Mouse (Mus musculus): ENCODE data around the gene Snx29. TPM values are rescaled to one million over a fixed set of nuclear protein-coding genes. Genes with fewer than 3 reads are reported as not detected.
"Not testable (repeated sequence)": the region's sequence is repeated elsewhere in the genome, so short reads cannot be mapped to it uniquely, and the experiment has no call there.

The Snx29 gene
- polyA plus RNA-seq, 1 experiment, result 15.0 TPM

GRCm38 (mm10) chr16:11359919-11360318 lies 37.2 kb downstream of the Snx29 start:
- no peak overlapping the region for H3K4me3 ChIP-seq (ENCODE audit: control insufficient read depth, insufficient read depth, low read length)
- no peaks in the 10 kb centered on the region for H3K36me3 ChIP-seq (ENCODE audit: control insufficient read depth, insufficient read depth, low read length)
- H3K27ac ChIP-seq (ENCODE audit: control insufficient read depth, insufficient read depth, low read length), result no peak overlapping the region
- H3K4me1 ChIP-seq (replicated peaks; ENCODE audit: control insufficient read depth, insufficient read depth, low read length), result no peaks in the 10 kb centered on the region
- 98% methylated on average over 10 of the region's 10 CpGs for WGBS
- DNase-seq, result no peak
- TF ChIP-seq CTCF (IDR thresholded peaks at IDR 0.05; ENCODE audit: borderline replicate concordance, control insufficient read depth, extremely low read depth, insufficient read depth, low read length, poor library complexity), result no peak
- TF ChIP-seq POLR2A (IDR thresholded peaks at IDR 0.05; ENCODE audit: control insufficient read depth, extremely low read depth, insufficient read depth, low read length, poor library complexity), result no peak
- no peaks in the 10 kb centered on the region for H3K27me3 ChIP-seq (ENCODE audit: control insufficient read depth, insufficient read depth, low read length)

- H3K4me3 ChIP-seq (ENCODE audit: control insufficient read depth, insufficient read depth, low read length), result not testable (repeated sequence)
These were observed 37.9 kb downstream of the Snx29 start for GRCm38 (mm10) chr16:11360576-11360975.

GRCm38 (mm10) chr16:11365626-11366025 lies 42.9 kb downstream of the Snx29 start:
- no peak for DNase-seq
- Histone ChIP-seq H3K4me3 (ENCODE audit: control insufficient read depth, insufficient read depth, low read length) (no peak overlapping the region), H3K27ac (ENCODE audit: control insufficient read depth, insufficient read depth, low read length) (no peak overlapping the region), H3K36me3 (ENCODE audit: control insufficient read depth, insufficient read depth, low read length) (no peaks in the 10 kb centered on the region), H3K4me1 (replicated peaks; ENCODE audit: control insufficient read depth, insufficient read depth, low read length) (no peaks in the 10 kb centered on the region), H3K27me3 (ENCODE audit: control insufficient read depth, insufficient read depth, low read length) (no peaks in the 10 kb centered on the region)
- TF ChIP-seq CTCF (IDR thresholded peaks at IDR 0.05; ENCODE audit: borderline replicate concordance, control insufficient read depth, extremely low read depth, insufficient read depth, low read length, poor library complexity), result no peak
- 95% methylated on average over 5 of the region's 5 CpGs for WGBS

More at GRCm38 (mm10) chr16:11360576-11360975, 37.9 kb downstream of the Snx29 start:
- not testable (repeated sequence) for H3K27me3 ChIP-seq (ENCODE audit: control insufficient read depth, insufficient read depth, low read length); H3K27ac ChIP-seq (ENCODE audit: control insufficient read depth, insufficient read depth, low read length); H3K4me1 ChIP-seq (replicated peaks; ENCODE audit: control insufficient read depth, insufficient read depth, low read length); DNase-seq; H3K36me3 ChIP-seq (ENCODE audit: control insufficient read depth, insufficient read depth, low read length)
- WGBS, result 92% methylated on average over 2 of the region's 2 CpGs

- 89% methylated on average over 1 of the region's 1 CpGs for WGBS
- DNase-seq, result no peak
- TF ChIP-seq CTCF (IDR thresholded peaks at IDR 0.05; ENCODE audit: borderline replicate concordance, control insufficient read depth, extremely low read depth, insufficient read depth, low read length, poor library complexity) (no peak), POLR2A (IDR thresholded peaks at IDR 0.05; ENCODE audit: control insufficient read depth, extremely low read depth, insufficient read depth, low read length, poor library complexity) (no peak)
These were observed 44.1 kb downstream of the Snx29 start for GRCm38 (mm10) chr16:11366851-11367250.

GRCm38 (mm10) chr16:11368412-11368811 lies 45.7 kb downstream of the Snx29 start:
- Histone ChIP-seq H3K4me1 (replicated peaks; ENCODE audit: control insufficient read depth, insufficient read depth, low read length) (no peaks in the 10 kb centered on the region), H3K36me3 (ENCODE audit: control insufficient read depth, insufficient read depth, low read length) (no peaks in the 10 kb centered on the region), H3K27ac (ENCODE audit: control insufficient read depth, insufficient read depth, low read length) (no peak overlapping the region), H3K4me3 (ENCODE audit: control insufficient read depth, insufficient read depth, low read length) (no peak overlapping the region), H3K27me3 (ENCODE audit: control insufficient read depth, insufficient read depth, low read length) (no peaks in the 10 kb centered on the region)
- no peak for DNase-seq
- no peak for TF ChIP-seq POLR2A (IDR thresholded peaks at IDR 0.05; ENCODE audit: control insufficient read depth, extremely low read depth, insufficient read depth, low read length, poor library complexity)
- no peak for TF ChIP-seq CTCF (IDR thresholded peaks at IDR 0.05; ENCODE audit: borderline replicate concordance, control insufficient read depth, extremely low read depth, insufficient read depth, low read length, poor library complexity)
- WGBS, result 98% methylated on average over 3 of the region's 3 CpGs

More at GRCm38 (mm10) chr16:11366851-11367250, 44.1 kb downstream of the Snx29 start:
- H3K36me3 ChIP-seq (ENCODE audit: control insufficient read depth, insufficient read depth, low read length), result no peaks in the 10 kb centered on the region
- H3K4me1 ChIP-seq (replicated peaks; ENCODE audit: control insufficient read depth, insufficient read depth, low read length), result no peaks in the 10 kb centered on the region
- H3K27me3 ChIP-seq (ENCODE audit: control insufficient read depth, insufficient read depth, low read length), result no peaks in the 10 kb centered on the region
- H3K27ac ChIP-seq (ENCODE audit: control insufficient read depth, insufficient read depth, low read length), result 0 out of 2 replicates have a peak overlapping the region, but pooled peaks have one; percentile 26
- H3K4me3 ChIP-seq (ENCODE audit: control insufficient read depth, insufficient read depth, low read length), result no peak overlapping the region

GRCm38 (mm10) chr16:11369162-11369561 lies 46.5 kb downstream of the Snx29 start:
- TF ChIP-seq POLR2A (IDR thresholded peaks at IDR 0.05; ENCODE audit: control insufficient read depth, extremely low read depth, insufficient read depth, low read length, poor library complexity) (no peak), CTCF (IDR thresholded peaks at IDR 0.05; ENCODE audit: borderline replicate concordance, control insufficient read depth, extremely low read depth, insufficient read depth, low read length, poor library complexity) (no peak)
- H3K4me3 ChIP-seq (ENCODE audit: control insufficient read depth, insufficient read depth, low read length), result no peak overlapping the region
- H3K27ac ChIP-seq (ENCODE audit: control insufficient read depth, insufficient read depth, low read length), result no peak overlapping the region; the same call in 1 of the 2 replicates
- H3K36me3 ChIP-seq (ENCODE audit: control insufficient read depth, insufficient read depth, low read length), result no peaks in the 10 kb centered on the region
- DNase-seq, result no peak
- H3K27me3 ChIP-seq (ENCODE audit: control insufficient read depth, insufficient read depth, low read length), result no peaks in the 10 kb centered on the region
- no peaks in the 10 kb centered on the region for H3K4me1 ChIP-seq (replicated peaks; ENCODE audit: control insufficient read depth, insufficient read depth, low read length)
- 87% methylated on average over 4 of the region's 4 CpGs for WGBS

- Histone ChIP-seq H3K27me3 (ENCODE audit: control insufficient read depth, insufficient read depth, low read length) (no peaks in the 10 kb centered on the region), H3K36me3 (ENCODE audit: control insufficient read depth, insufficient read depth, low read length) (no peaks in the 10 kb centered on the region), H3K4me1 (replicated peaks; ENCODE audit: control insufficient read depth, insufficient read depth, low read length) (no peaks in the 10 kb centered on the region), H3K27ac (ENCODE audit: control insufficient read depth, insufficient read depth, low read length) (no peak overlapping the region), H3K4me3 (ENCODE audit: control insufficient read depth, insufficient read depth, low read length) (no peak overlapping the region)
- 10% methylated on average over 1 of the region's 1 CpGs for WGBS
- TF ChIP-seq CTCF (IDR thresholded peaks at IDR 0.05; ENCODE audit: borderline replicate concordance, control insufficient read depth, extremely low read depth, insufficient read depth, low read length, poor library complexity) (no peak), POLR2A (IDR thresholded peaks at IDR 0.05; ENCODE audit: control insufficient read depth, extremely low read depth, insufficient read depth, low read length, poor library complexity) (no peak)
- no peak for DNase-seq
These were observed 46.9 kb downstream of the Snx29 start for GRCm38 (mm10) chr16:11369642-11370041.
